ENCODE assay signal across 10 mouse cellular contexts in genomic region chr8:47285435-47285834, GRCm38 (mm10).
DNase-seq lines count a peak whose midpoint lies in the region; ATAC-seq and TF ChIP-seq lines count a peak whose summit lies in the region.
"Had no signal": no experiment of that assay in that cellular context is flagged by ENCODE, and none has a peak within 500 bp of the region (broad histone marks: within the 10 kb centered on the region; RNA-seq: fewer than 3 reads in every experiment).

No protein-coding gene starts in this region.

- peaks cover 7% of the 10 kb centered on the region; the same call in 1 of the 2 replicates for H3K27me3 ChIP-seq in intestine, postnatal 0 days (replicated peaks; ENCODE audit: control insufficient read depth, insufficient read depth, low read length)
- H3K27me3 ChIP-seq in intestine, embryonic 15.5 days (replicated peaks), result 0 out of 2 replicates have a peak, but pooled peaks cover 3% of the 10 kb centered on the region
- no peaks in the 10 kb centered on the region for H3K27me3 ChIP-seq in forebrain, postnatal 0 days (ENCODE audit: insufficient read depth, low read length)

- H3K4me1 ChIP-seq in intestine, postnatal 0 days (replicated peaks; ENCODE audit: control insufficient read depth, insufficient read depth, low read length), result no peaks in the 10 kb centered on the region
- 0 out of 2 replicates have a peak, but pooled peaks cover 8% of the 10 kb centered on the region for H3K4me1 ChIP-seq in intestine, embryonic 15.5 days (replicated peaks)
- H3K4me1 ChIP-seq in forebrain, postnatal 0 days (ENCODE audit: insufficient read depth), result peaks cover 50% of the 10 kb centered on the region
- peaks cover 11% of the 10 kb centered on the region for H3K4me1 ChIP-seq in olfactory bulb, adult 2 months (ENCODE audit: control insufficient read depth, insufficient read depth, low read length)

- no peak overlapping the region for H3K9ac ChIP-seq in intestine, postnatal 0 days (ENCODE audit: low read depth, low read length)
- no peak overlapping the region for H3K9ac ChIP-seq in intestine, embryonic 15.5 days
- H3K9ac ChIP-seq in forebrain, postnatal 0 days, result peak overlapping the region; percentile 99; the same call in 1 of the 2 replicates

- no peaks in the 10 kb centered on the region for H3K9me3 ChIP-seq in intestine, postnatal 0 days (ENCODE audit: control insufficient read depth)
- H3K9me3 ChIP-seq in intestine, embryonic 15.5 days, result no peaks in the 10 kb centered on the region
- H3K9me3 ChIP-seq in forebrain, postnatal 0 days (ENCODE audit: low read length), result no peaks in the 10 kb centered on the region

- DNase-seq in forebrain, postnatal 0 days, result peak; percentile 38
- DNase-seq in mesoderm, embryonic 11.5 days (ENCODE audit: low read depth, low spot score), result peak; percentile 37
- DNase-seq in kidney, postnatal 4 days, result no peak
- no peak for DNase-seq in thymus, postnatal 0 days (ENCODE audit: low spot score)
- no peak for DNase-seq in urinary bladder, postnatal 10 days (ENCODE audit: low spot score)
- DNase-seq: liver had no signal

- TF ChIP-seq POLR2A in olfactory bulb, adult 2 months (IDR thresholded peaks at IDR 0.05; ENCODE audit: insufficient read depth, low read depth, low read length), result no peak

- no peak overlapping the region for H3K27ac ChIP-seq in intestine, postnatal 0 days (ENCODE audit: low read depth, low read length)
- no peak overlapping the region for H3K27ac ChIP-seq in intestine, embryonic 15.5 days
- peak overlapping the region; percentile 100; the same call in 1 of the 2 replicates for H3K27ac ChIP-seq in forebrain, postnatal 0 days (ENCODE audit: low read depth, low read length)
- H3K27ac ChIP-seq in olfactory bulb, adult 2 months (ENCODE audit: insufficient read depth, low read depth, low read length), result no peak overlapping the region

- peak overlapping the region; percentile 97; the same call in 1 of the 2 replicates for H3K4me2 ChIP-seq in intestine, postnatal 0 days (replicated peaks; ENCODE audit: low read depth)
- H3K4me2 ChIP-seq in intestine, embryonic 15.5 days (replicated peaks), result no peak overlapping the region
- peak overlapping the region; percentile 74 for H3K4me2 ChIP-seq in forebrain, postnatal 0 days (ENCODE audit: low read depth)

- no peak overlapping the region for H3K4me3 ChIP-seq in intestine, postnatal 0 days (ENCODE audit: low read depth, low read length)
- H3K4me3 ChIP-seq in intestine, embryonic 15.5 days (replicated peaks), result no peak overlapping the region
- peak overlapping the region; percentile 91 for H3K4me3 ChIP-seq in forebrain, postnatal 0 days (ENCODE audit: low read depth, low read length)
- H3K4me3 ChIP-seq in olfactory bulb, adult 2 months (ENCODE audit: insufficient read depth, low read depth, low read length), result peak overlapping the region; percentile 25; the same call in 1 of the 2 replicates

- ATAC-seq in intestine, postnatal 0 days, result no peak
- no peak for ATAC-seq in intestine, embryonic 15.5 days
- ATAC-seq in forebrain, postnatal 0 days, result no peak

- H3K36me3 ChIP-seq in intestine, postnatal 0 days (ENCODE audit: control insufficient read depth, insufficient read depth), result no peaks in the 10 kb centered on the region
- no peaks in the 10 kb centered on the region for H3K36me3 ChIP-seq in intestine, embryonic 15.5 days
- no peaks in the 10 kb centered on the region for H3K36me3 ChIP-seq in forebrain, postnatal 0 days (ENCODE audit: insufficient read depth)
- H3K36me3 ChIP-seq: G1E had no signal

- no peak for TF ChIP-seq CTCF in intestine, postnatal 0 days (IDR thresholded peaks at IDR 0.05; ENCODE audit: low read depth)
- no peak for TF ChIP-seq CTCF in forebrain, postnatal 0 days (IDR thresholded peaks at IDR 0.05; ENCODE audit: low read depth)
- no peak for TF ChIP-seq CTCF in olfactory bulb, adult 2 months (IDR thresholded peaks at IDR 0.05; ENCODE audit: insufficient read depth, low read depth, low read length)

- WGBS in intestine, postnatal 0 days, result 89% methylated on average over 6 of the region's 6 CpGs
- 89% methylated on average over 6 of the region's 6 CpGs for WGBS in intestine, embryonic 15.5 days
- 14% methylated on average over 6 of the region's 6 CpGs for WGBS in forebrain, postnatal 0 days
- whole genome bisulfite sequencing in olfactory bulb, adult 2 months, result 30% methylated on average over 6 of the region's 6 CpGs

Comparison
In these comparisons a context has a peak if more than half of its experiments do, and no peak if none do; other contexts are left out.
1. H3K4me3 ChIP-seq: peak in forebrain, postnatal 0 days (single experiment) and olfactory bulb, adult 2 months (single experiment); none in intestine, postnatal 0 days (single experiment) and intestine, embryonic 15.5 days (single experiment).
2. DNase-seq: peak in forebrain, postnatal 0 days (single experiment) and mesoderm, embryonic 11.5 days (single experiment); none in kidney, postnatal 4 days (0 of 2), thymus, postnatal 0 days (single experiment) and urinary bladder, postnatal 10 days (single experiment).